Mouse (Mus musculus): ENCODE results near the gene Lrrc66.

- no peak for TF ChIP-seq MEF2A (IDR thresholded peaks at IDR 0.05; ENCODE audit: borderline replicate concordance, low read depth, low read length)
- TF ChIP-seq CTCF (conservative IDR thresholded peaks at IDR 0.05 in 1 of 2, IDR thresholded peaks at IDR 0.05 in 1 of 2; ENCODE audit: low read depth in 2 of 2, low read length in 2 of 2), result no peak
- no peak for TF ChIP-seq PAX5 (IDR thresholded peaks at IDR 0.05; ENCODE audit: low read length)
- TF ChIP-seq JUND (conservative IDR thresholded peaks at IDR 0.05; ENCODE audit: low read depth, low read length), result no peak
These were observed 17.1 kb downstream of the Lrrc66 start for GRCm38 (mm10) chr5:73615211-73615610.

Measured in CH12.LX (cell line).